Mouse (Mus musculus): ENCODE measurements around the gene A430078G23Rik.
A peak's percentile ranks its signal among the peaks of the same experiment; 100 is the strongest.

Gene A430078G23Rik

GRCm38 (mm10) chr8:3411901-3412301 is 58.7 kb downstream of the A430078G23Rik start:
- DNase-seq (ENCODE audit: low spot score) = peak; percentile 78

DNA sequence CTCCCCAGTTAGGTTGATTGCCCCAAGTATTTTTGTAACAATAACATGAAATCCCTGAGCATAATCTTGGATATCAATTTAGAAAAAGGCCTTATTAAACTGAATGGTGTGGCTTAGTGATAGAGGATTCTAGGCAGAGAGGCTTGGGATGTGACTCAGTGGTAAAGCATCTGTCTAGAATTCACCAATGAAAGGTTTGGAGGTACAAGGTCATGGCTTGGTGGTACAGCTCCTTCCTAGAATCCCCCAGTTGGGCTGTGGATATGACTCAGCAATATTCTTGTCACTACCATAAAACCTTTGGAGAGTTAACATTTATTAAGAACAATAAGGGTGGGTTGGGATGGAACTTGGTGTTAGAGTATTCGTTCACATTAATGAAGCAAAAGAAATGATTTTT is 59.6 kb downstream of the A430078G23Rik start:
- no peak for DNase-seq (ENCODE audit: low spot score)

DNA sequence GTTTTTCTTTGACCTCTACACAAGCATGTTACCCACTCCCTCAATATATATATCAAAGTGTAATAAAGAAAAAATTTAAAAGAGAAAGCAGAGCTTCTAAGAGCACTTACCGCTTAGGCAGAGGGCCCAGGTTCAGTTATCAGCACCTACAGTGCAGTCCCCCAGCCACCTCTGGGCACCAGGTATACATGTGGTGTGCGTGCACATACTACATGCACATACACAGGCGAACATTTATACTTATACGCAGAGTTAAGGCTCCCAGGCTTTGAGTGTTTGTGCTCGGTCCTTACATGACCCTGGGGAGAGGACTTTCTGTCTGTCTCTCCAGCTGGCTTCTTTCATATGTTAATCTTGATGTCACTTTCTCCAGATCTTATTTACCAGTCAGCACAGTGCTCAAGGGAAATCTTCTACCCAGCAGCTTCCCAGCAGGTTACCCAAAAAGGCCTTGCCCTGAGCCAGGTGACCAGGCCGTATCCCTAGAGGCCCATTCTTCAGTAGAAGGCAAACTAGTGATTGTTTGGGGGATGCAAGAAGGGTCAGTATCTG is 61.5 kb downstream of the A430078G23Rik start:
- no peak for DNase-seq (ENCODE audit: low spot score)

DNA sequence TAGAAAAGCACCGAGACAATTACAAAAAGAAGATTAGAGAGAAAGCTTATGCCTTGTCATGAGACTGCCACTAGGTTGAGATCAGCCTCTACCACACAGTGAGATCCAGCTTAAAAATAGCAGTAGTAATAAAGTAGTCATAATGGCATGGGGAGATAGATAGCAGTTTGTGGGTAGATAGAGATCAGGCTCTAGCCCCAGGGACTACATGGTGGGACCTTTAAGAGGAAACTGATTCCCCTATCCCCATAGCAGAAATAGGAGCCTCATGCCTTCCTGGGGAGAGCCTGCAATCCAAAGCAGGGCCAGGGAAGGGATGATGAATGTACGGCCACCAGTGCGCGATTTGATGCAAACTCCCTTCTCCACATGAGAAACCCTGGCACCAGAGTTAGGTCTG is 62.0 kb downstream of the A430078G23Rik start:
- DNase-seq (ENCODE audit: low spot score) = no peak

GRCm38 (mm10) chr8:3415661-3416060 is 62.4 kb downstream of the A430078G23Rik start:
- no peak for DNase-seq (ENCODE audit: low spot score)

DNA sequence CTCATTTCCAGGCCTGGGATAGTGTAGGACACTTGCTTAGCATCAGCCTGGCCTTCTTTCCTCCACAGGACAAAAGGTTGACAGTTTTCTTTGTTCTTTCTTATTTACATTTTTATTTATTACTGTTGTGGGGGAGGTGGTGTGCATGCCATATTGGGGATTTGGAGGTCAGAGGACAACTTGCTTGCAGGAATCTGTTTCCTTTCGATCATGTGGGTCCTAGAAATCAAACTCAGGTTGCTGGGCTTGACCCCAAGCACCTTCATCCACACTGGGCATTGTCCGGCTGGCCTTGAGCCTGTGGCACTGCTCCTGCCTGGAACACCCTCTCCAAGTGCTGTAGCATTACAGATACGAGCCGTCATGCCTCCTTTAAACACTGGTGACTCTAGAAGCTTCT is 63.6 kb downstream of the A430078G23Rik start:
- no peak for DNase-seq (ENCODE audit: low spot score)

GRCm38 (mm10) chr8:3417455-3417854 is 64.2 kb downstream of the A430078G23Rik start:
- DNase-seq (ENCODE audit: low spot score) = peak; percentile 74

DNA sequence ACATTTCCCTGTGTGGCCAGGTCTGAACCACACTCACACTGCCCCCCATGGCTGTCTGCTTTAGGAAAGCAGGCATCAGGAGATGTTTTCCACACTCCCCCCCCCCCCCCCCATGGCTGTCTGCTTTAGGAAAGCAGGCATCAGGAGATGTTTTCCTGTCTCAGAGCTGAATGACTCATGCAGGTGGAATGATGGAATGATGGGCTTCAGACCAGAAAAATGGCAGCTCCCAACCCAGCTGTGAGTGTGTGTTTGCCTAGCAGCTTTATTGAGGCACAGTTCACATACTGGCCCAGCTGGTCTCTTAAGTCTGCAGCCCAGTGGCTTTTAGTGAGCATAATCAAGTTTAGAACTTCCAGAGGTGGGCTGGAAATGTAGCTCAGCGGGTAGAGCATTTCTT is 64.9 kb downstream of the A430078G23Rik start:
- peak; percentile 73 for DNase-seq (ENCODE audit: low spot score)

- DNase-seq (ENCODE audit: low spot score) = no peak
Measured at GRCm38 (mm10) chr8:3420105-3420706, 67.0 kb downstream of the A430078G23Rik start.

GRCm38 (mm10) chr8:3421507-3421906 is 68.3 kb downstream of the A430078G23Rik start:
- no peak for DNase-seq (ENCODE audit: low spot score)

GRCm38 (mm10) chr8:3425217-3425616 is 72.0 kb downstream of the A430078G23Rik start:
- DNase-seq (ENCODE audit: low spot score) = no peak

GRCm38 (mm10) chr8:3426211-3426610 is 73.0 kb downstream of the A430078G23Rik start:
- DNase-seq (ENCODE audit: low spot score) = no peak

DNA sequence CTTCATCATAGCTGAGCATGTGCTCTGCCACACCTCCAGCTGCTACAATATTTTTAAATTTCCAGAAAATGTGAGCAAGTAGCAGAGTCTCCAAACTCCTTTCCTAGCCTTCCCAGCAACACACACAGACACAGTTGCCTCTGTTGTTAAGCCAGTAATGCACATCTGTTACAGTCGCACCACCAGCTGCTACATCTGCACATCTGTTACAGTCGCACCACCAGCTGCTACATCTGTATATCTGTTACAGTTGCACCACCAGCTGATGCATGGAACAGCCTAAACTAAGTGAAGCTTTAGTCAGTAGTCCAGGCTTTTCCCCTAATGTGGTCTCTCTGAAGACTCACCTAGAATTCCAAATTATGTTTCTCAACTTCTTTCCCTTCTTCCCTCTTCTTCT is 75.2 kb downstream of the A430078G23Rik start:
- no peak for DNase-seq (ENCODE audit: low spot score)

DNA sequence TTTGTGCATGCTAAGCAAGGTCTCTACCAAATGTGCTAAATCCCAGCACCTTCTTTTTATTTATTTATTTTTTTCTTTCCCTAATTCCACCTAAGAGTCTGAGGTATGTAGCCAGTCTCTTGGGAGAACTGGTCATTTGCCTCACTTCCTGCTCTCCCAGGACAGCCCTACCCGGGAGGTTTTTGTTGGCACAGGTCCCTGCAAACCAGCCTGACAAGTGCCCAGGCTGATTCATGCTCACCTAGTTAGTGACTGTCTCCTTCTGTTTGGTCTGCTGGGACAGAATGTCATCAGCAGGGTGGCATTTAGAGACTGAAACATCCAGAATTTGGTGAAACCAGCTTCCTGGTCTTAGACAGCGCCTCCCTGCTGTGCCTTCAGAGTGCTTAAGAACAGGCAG is 76.8 kb downstream of the A430078G23Rik start:
- DNase-seq (ENCODE audit: low spot score) = no peak

DNA sequence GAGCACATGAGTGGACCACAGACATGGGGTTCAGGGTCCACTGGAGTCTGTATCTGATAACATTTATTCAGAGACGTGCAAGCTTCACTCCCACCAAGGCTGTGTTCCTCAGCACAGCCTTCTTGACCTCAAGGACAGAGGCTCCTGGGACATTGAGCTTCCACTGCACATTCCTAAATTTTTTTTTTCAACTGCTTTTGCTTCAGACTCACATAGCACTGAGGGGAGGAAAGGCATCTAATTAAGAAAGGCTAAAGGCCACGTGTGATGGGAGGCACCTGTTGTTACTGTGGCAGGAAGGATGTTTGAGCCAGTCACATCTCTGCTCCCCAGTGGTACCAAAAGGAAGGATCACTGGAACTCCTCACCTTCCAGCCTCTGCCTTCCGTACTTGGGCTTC is 77.9 kb downstream of the A430078G23Rik start:
- no peak for DNase-seq (ENCODE audit: low spot score)

DNA sequence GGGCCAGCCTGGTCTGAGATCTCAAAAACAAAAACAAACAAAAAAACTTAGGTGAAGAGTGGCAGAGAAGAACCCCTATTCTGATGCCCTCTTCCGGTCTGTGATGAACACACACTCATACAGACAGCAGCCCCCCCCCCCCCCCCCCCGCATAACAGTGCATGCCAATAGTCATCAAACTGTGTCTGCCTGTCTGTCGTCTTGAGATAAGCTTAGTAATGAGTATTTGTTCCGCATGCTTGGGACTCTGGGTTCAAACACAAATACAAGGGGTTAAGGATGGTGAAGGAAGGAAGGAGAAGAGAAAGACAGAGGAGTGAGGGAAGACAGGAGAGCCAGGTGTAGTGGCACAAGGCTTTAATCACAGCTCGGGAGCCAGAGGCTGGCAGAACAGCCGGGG is 83.3 kb downstream of the A430078G23Rik start:
- no peak for DNase-seq (ENCODE audit: low spot score)

- DNase-seq (ENCODE audit: low spot score) = no peak
Measured at GRCm38 (mm10) chr8:3439510-3439909, 86.3 kb downstream of the A430078G23Rik start.
